Mouse (Mus musculus) embryonic facial prominence, embryonic 14.5 days (tissue): ENCODE measurements around the gene Gpr152. TPM values are rescaled to one million over a fixed set of nuclear protein-coding genes. Genes with fewer than 3 reads are reported as not detected.

ENCODE experiments used
- ATAC-seq: fragments of 200-750 bp; cut with Nextera tagmentation; 2 replicates; pipeline ENCODE4 v1.8.0; 2017; ENCODE audit warnings: low read depth, moderate number of reproducible peaks, moderate TSS enrichment
- DNase-seq: peaks from one replicate; pipeline ENCODE4 v3.0.0-alpha.2; 2015; ENCODE audit warnings: low spot score
- H3K27ac ChIP-seq: fragments of 300-500 bp; sonication (generic); replicated peaks from 2 replicates; pipeline ENCODE4 v1.5.1; 2014; ENCODE audit warnings: low read depth, mild to moderate bottlenecking, low read length, moderate library complexity
- H3K27me3 ChIP-seq: fragments of 300-500 bp; sonication (generic); replicated peaks from 2 replicates; pipeline ENCODE4 v1.6.1; 2014; ENCODE audit warnings: low read length; ENCODE audit not compliant: control insufficient read depth, insufficient read depth
- H3K36me3 ChIP-seq: fragments of 300-500 bp; sonication (generic); 2 replicates; pipeline ENCODE4 v1.6.1; 2014; ENCODE audit warnings: low read length, mixed read lengths; ENCODE audit not compliant: control insufficient read depth, insufficient read depth
- H3K4me1 ChIP-seq: fragments of 300-500 bp; sonication (generic); 2 replicates; pipeline ENCODE4 v1.6.1; 2014; ENCODE audit warnings: antibody characterized with exemption, low read length; ENCODE audit not compliant: control insufficient read depth, insufficient read depth
- H3K4me2 ChIP-seq: fragments of 300-500 bp; sonication (generic); 2 replicates; pipeline ENCODE4 v1.6.1; 2014; ENCODE audit warnings: low read depth, mild to moderate bottlenecking, low read length, moderate library complexity, mixed read lengths
- H3K4me3 ChIP-seq: fragments of 300-500 bp; sonication (generic); 2 replicates; pipeline ENCODE4 v1.5.1; 2014; ENCODE audit warnings: low read depth, mild to moderate bottlenecking, low read length
- H3K9ac ChIP-seq: fragments of 300-500 bp; sonication (generic); 2 replicates; pipeline ENCODE4 v1.6.1; 2014; ENCODE audit warnings: low read depth, mild to moderate bottlenecking, low read length, moderate library complexity, mixed read lengths
- H3K9me3 ChIP-seq: fragments of 300-500 bp; sonication (generic); 2 replicates; pipeline ENCODE4 v1.6.1; 2016; ENCODE audit warnings: low read length; ENCODE audit not compliant: control insufficient read depth
- WGBS: fragments of 180-500 bp; shearing (Covaris S2); extraction: QIAGEN DNeasy Blood & Tissue Kit; methylation state at CpG from one replicate; pipeline ENCODE4 v1.1.7; 2014; 5-methylcytosine and 5-hydroxymethylcytosine counted together
- polyA plus RNA-seq: library from polyadenylated mRNA; unstranded; fragments of >200 nt; fragmentation: Nextera tagmentation; extraction: Ambion mirVana; gene quantifications from 2 replicates; pipeline ENCODE4 v1.2.1, GENCODE M21; 2014

The Gpr152 gene
- polyA plus RNA-seq, 1 experiment from 2014 or later = 0.08 TPM

DNA sequence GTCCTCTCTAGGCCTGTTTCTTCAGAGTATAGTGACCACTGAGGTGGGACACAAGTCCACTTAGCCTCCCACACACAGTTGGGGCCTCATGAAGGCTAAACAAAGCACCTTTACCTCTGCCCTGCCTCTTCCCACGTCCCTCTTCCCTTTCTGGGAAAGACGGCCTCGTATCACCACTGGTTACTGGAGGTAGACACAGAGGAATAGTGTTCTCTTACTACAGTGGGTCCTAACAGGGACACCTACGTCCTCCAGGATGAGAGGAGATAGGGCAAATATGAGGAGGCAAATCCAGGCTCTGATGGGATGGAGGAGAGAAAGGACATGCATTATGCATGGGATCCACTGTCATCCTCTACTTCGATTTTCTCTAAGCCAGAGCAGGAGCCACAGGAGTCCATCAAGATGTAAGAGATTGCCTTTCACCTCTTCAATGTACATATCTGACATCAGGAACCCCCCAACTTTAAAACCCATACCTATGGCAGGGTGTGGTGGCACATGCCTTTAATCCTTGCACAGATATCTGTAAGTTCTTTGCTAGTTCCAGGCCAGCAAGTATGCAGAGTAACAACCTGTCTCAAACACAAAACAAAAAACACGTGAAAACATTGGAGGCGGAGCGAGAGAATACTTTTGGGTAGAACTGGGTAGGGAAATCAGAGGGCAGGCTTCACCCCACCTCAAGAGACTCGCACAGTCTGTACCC is 8.3 kb downstream of the Gpr152 start:
- 32% methylated on average over 9 of the region's 9 CpGs for WGBS
- ATAC-seq = no peak
- Histone ChIP-seq H3K36me3 (peaks cover 28% of the 10 kb centered on the region), H3K9ac (peak overlapping the region; percentile 90), H3K4me2 (peak overlapping the region; percentile 75), H3K9me3 (no peaks in the 10 kb centered on the region), H3K4me3 (peak overlapping the region; percentile 87), H3K27ac (peak overlapping the region; percentile 44; the same call in 1 of the 2 replicates), H3K27me3 (no peaks in the 10 kb centered on the region), H3K4me1 (peaks cover 11% of the 10 kb centered on the region; the same call in 1 of the 2 replicates)
- no peak for DNase-seq

DNA sequence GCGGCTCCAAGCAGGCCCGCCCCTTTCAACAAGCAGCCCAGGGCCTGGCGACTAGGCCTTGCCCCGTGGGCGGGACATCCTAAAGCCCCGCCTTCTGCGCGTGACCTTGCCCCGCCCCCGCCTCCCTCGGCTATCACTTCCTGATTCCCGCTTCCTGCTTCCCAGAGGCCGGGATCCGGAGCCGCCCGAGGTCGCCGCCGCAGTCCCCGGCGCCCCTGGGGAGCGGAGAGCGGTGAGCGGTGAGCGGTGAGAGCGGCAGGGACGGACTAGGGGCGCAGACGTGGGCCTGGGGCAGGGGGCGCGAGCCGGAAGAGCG is 8.9 kb downstream of the Gpr152 start, which contains the start of gene Coro1b:
Coro1b (plus strand) TSS at position 129 of the 316 bp plus-strand sequence.
- peaks cover 11% of the 10 kb centered on the region; the same call in 1 of the 2 replicates for H3K4me1 ChIP-seq
- peak within 1 kb of the TSS; percentile 87 for H3K4me3 ChIP-seq
- DNase-seq (peak; percentile 96), ATAC-seq (peak; percentile 97)
- H3K27me3 ChIP-seq = no peaks in the 10 kb centered on the region
- peak within 1 kb of the TSS; percentile 59 for H3K27ac ChIP-seq
- H3K4me2 ChIP-seq = peak within 1 kb of the TSS; percentile 75
- peaks cover 33% of the 10 kb centered on the region for H3K36me3 ChIP-seq
- no peaks in the 10 kb centered on the region for H3K9me3 ChIP-seq
- 0% methylated on average over 15 of the region's 33 CpGs for WGBS
- H3K9ac ChIP-seq = peak within 1 kb of the TSS; percentile 90

DNA sequence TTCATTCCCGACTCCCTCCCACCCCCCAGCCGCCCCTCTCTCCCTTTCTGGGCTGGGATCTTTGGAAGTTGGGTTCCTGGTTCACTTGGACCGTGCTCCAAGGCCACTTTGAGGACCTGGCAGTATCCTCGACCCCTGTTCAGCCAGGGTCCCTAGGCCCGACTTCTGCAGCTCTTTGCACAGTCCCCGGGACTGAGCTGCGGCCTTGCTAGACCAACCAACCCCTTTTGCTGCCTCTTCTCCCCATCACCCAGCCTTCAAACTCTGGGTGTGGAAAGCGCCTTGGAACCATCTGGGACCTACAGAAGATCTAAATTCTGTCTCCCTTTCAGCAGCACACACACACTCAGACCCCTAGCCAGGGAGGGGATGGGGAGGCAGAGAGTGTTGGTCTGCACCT is 9.2 kb downstream of the Gpr152 start:
- Histone ChIP-seq H3K9me3 (no peaks in the 10 kb centered on the region), H3K27ac (peak overlapping the region; percentile 59), H3K36me3 (peaks cover 36% of the 10 kb centered on the region), H3K9ac (peak overlapping the region; percentile 90), H3K4me1 (peaks cover 11% of the 10 kb centered on the region; the same call in 1 of the 2 replicates), H3K27me3 (no peaks in the 10 kb centered on the region), H3K4me3 (peak overlapping the region; percentile 87), H3K4me2 (peak overlapping the region; percentile 75)
- WGBS = 3% methylated on average over 8 of the region's 8 CpGs
- DNase-seq (no peak), ATAC-seq (peak; percentile 23; the same call in 1 of the 2 replicates)

DNA sequence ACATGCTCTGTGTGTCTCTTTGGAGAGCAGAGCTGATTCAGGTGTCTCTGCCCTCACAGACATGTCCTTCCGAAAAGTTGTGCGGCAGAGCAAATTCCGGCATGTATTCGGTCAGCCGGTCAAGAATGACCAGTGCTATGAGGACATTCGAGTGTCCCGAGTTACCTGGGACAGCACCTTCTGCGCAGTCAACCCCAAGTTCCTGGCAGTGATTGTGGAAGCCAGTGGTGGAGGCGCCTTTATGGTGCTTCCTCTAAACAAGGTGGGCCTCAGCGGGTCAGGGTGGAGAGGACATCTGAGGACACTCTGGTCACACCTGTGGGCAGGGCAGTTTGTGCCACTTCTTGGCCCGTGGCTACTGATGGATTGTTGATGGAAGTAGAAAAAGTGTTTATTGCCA is 9.7 kb downstream of the Gpr152 start:
- Histone ChIP-seq H3K4me1 (peaks cover 11% of the 10 kb centered on the region; the same call in 1 of the 2 replicates), H3K27me3 (no peaks in the 10 kb centered on the region), H3K4me3 (peak overlapping the region; percentile 87), H3K27ac (no peak overlapping the region), H3K9ac (peak overlapping the region; percentile 90), H3K4me2 (peak overlapping the region; percentile 75), H3K9me3 (no peaks in the 10 kb centered on the region), H3K36me3 (peaks cover 39% of the 10 kb centered on the region)
- ATAC-seq = no peak
- DNase-seq = no peak
- WGBS = 86% methylated on average over 11 of the region's 11 CpGs

DNA sequence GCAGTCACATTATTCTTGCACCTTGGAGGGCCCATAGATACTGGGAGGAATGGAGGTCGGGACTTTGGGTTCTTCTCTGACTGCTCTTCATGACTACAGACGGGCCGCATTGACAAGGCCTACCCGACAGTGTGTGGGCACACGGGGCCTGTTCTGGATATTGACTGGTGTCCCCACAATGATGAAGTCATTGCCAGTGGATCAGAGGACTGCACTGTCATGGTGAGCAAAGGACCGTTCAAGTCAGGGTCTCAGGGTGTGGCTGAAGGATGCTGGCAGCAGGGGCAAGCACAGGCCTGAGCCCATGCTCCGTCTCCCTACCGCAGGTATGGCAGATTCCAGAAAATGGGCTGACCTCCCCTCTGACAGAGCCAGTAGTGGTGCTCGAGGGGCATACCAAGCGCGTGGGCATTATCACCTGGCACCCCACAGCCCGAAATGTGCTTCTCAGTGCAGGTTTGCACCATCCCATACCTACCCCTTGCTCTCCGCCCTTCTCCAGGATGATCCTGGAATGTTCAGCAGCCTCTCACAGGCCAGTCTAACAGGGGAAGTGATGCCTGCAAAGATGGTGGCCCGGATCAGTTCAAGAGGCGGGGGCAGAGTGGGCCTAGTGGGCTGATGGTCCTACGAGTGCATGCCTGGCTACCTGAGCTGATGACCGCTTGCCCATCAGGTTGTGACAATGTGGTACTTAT is 10.3 kb downstream of the Gpr152 start:
- no peak for ATAC-seq
- Histone ChIP-seq H3K27me3 (no peaks in the 10 kb centered on the region), H3K4me2 (no peak overlapping the region), H3K4me1 (peaks cover 11% of the 10 kb centered on the region; the same call in 1 of the 2 replicates), H3K9me3 (no peaks in the 10 kb centered on the region), H3K4me3 (no peak overlapping the region), H3K36me3 (peaks cover 39% of the 10 kb centered on the region), H3K9ac (peak overlapping the region; percentile 90; the same call in 1 of the 2 replicates), H3K27ac (no peak overlapping the region)
- DNase-seq = no peak
- 93% methylated on average over 16 of the region's 17 CpGs for WGBS

DNA sequence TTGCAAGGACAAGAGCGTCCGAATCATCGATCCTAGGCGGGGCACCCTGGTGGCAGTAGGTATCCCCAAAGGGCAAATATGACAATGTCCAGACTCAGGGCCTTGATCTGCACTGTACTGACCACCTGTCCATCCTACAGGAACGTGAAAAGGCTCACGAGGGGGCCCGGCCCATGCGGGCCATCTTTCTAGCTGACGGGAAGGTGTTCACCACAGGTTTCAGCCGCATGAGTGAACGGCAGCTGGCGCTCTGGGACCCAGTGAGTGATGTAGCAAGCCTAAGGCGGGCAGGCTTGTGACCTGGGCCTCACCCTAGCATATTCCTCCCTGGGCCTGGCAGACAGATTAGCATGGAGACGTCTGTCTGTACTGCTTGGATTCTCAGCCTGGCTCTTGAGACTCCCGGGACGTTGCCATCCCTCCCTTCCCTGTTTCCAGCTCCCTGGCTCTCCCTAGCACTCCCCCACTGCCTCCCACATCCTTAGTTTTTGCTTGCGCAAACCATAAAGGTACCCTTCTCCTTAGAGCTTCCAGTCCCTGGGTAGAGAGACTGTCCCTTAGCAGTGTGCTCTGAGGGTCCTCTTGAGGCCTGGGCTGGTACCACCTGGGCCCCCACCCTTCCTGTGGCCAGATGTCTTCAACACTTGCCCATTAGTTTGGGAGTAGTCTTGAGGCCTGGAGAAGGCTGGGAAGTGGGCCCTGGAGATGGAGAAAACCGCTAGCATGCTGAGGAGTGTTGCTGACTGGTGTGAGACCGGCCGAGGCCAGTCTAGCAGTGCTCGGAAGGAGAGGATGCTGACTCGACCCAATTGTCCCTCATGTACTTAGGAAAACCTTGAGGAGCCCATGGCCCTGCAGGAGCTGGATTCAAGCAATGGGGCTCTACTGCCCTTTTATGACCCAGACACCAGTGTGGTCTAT is 11.2 kb downstream of the Gpr152 start:
- Histone ChIP-seq H3K27ac (no peak overlapping the region), H3K9ac (no peak overlapping the region), H3K27me3 (no peaks in the 10 kb centered on the region), H3K36me3 (peaks cover 40% of the 10 kb centered on the region), H3K9me3 (no peaks in the 10 kb centered on the region), H3K4me3 (no peak overlapping the region), H3K4me1 (peaks cover 11% of the 10 kb centered on the region; the same call in 1 of the 2 replicates), H3K4me2 (no peak overlapping the region)
- DNase-seq (no peak), ATAC-seq (no peak)
- whole genome bisulfite sequencing = 86% methylated on average over 22 of the region's 22 CpGs

DNA sequence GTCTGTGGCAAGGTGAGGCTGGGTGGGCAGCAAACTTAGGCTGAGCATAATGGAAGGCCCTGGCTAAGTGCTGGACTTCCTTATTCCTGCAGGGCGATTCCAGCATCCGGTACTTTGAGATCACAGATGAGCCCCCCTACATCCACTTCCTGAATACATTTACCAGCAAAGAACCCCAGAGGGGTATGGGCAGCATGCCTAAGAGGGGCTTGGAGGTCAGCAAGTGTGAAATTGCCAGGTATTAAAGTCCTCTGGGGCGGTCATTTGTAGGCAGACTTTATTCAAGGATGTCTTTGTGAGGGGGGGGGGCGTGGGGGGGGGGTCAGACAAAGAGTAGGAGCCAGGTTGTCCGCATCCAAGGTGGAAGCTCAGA is 11.9 kb downstream of the Gpr152 start:
- Histone ChIP-seq H3K27ac (no peak overlapping the region), H3K9ac (no peak overlapping the region), H3K9me3 (no peaks in the 10 kb centered on the region), H3K4me2 (no peak overlapping the region), H3K4me1 (peaks cover 11% of the 10 kb centered on the region; the same call in 1 of the 2 replicates), H3K27me3 (no peaks in the 10 kb centered on the region), H3K36me3 (peaks cover 46% of the 10 kb centered on the region), H3K4me3 (no peak overlapping the region)
- DNase-seq (no peak), ATAC-seq (no peak)
- 71% methylated on average over 5 of the region's 5 CpGs for WGBS

DNA sequence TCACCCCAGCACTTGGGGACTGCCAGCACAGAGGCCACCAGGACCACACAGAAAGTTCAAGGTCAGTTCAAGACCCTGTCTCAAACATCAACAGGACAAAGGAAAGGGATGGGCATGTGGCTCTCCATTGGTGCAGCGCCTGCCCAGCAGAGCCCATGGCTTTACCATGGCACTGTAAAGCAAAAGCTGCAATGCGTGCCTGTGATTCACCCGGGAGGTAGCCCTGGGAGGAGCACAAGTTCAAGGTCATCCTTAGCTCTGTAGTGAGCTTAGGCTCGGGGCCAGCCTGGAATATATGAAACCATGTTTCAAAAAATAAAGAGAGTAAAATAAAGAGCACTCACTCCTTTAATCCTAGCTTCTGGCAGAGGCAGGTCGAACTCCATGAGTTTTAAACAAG is 12.3 kb downstream of the Gpr152 start:
- ATAC-seq (no peak), DNase-seq (no peak)
- Histone ChIP-seq H3K9ac (no peak overlapping the region), H3K9me3 (no peaks in the 10 kb centered on the region), H3K4me2 (no peak overlapping the region), H3K36me3 (peaks cover 50% of the 10 kb centered on the region), H3K4me1 (peaks cover 11% of the 10 kb centered on the region; the same call in 1 of the 2 replicates), H3K27ac (no peak overlapping the region), H3K27me3 (no peaks in the 10 kb centered on the region), H3K4me3 (no peak overlapping the region)
- WGBS = 87% methylated on average over 5 of the region's 5 CpGs
